Mouse (Mus musculus) stomach, postnatal 0 days (tissue): ENCODE data around the gene Nlgn1. TPM values are rescaled to one million over a fixed set of nuclear protein-coding genes. Genes with fewer than 3 reads are reported as not detected.

Experiments used
- ATAC-seq: fragments of 200-750 bp; cut with Nextera tagmentation; 2 replicates; pipeline ENCODE4 v1.8.0; 2017; ENCODE audit not compliant: low FRiP score, low TSS enrichment
- DNase-seq: peaks from one replicate; pipeline ENCODE4 v3.0.0-alpha.2; 2016; ENCODE audit warnings: low spot score
- H3K27ac ChIP-seq: fragments of 300-500 bp; sonication (generic); replicated peaks from 2 replicates; pipeline ENCODE4 v1.5.1; 2014; ENCODE audit warnings: mild to moderate bottlenecking, control low read depth
- H3K27me3 ChIP-seq: fragments of 300-500 bp; sonication (generic); 2 replicates; pipeline ENCODE4 v1.6.1; 2014; ENCODE audit warnings: low read length; ENCODE audit not compliant: control insufficient read depth, insufficient read depth
- H3K36me3 ChIP-seq: fragments of 300-500 bp; sonication (generic); 2 replicates; pipeline ENCODE4 v1.6.1; 2014; ENCODE audit warnings: low read length, mixed read lengths; ENCODE audit not compliant: control insufficient read depth, insufficient read depth
- H3K4me1 ChIP-seq: fragments of 300-500 bp; sonication (generic); replicated peaks from 2 replicates; pipeline ENCODE4 v1.6.1; 2014; ENCODE audit warnings: antibody characterized with exemption; ENCODE audit not compliant: control insufficient read depth, insufficient read depth
- H3K4me2 ChIP-seq: fragments of 300-500 bp; sonication (generic); replicated peaks from 2 replicates; pipeline ENCODE4 v1.6.1; 2014; ENCODE audit warnings: low read depth, mild to moderate bottlenecking, control low read depth, moderate library complexity
- H3K4me3 ChIP-seq: fragments of 300-500 bp; sonication (generic); 2 replicates; pipeline ENCODE4 v1.5.1; 2014; ENCODE audit warnings: low read depth, low read length, control low read depth
- H3K9ac ChIP-seq: fragments of 300-500 bp; sonication (generic); 2 replicates; pipeline ENCODE4 v1.6.1; 2014; ENCODE audit warnings: mild to moderate bottlenecking, low read length, control low read depth, mixed read lengths
- H3K9me3 ChIP-seq: fragments of 300-500 bp; sonication (generic); 2 replicates; pipeline ENCODE4 v1.6.1; 2016; ENCODE audit warnings: low read length; ENCODE audit not compliant: control insufficient read depth
- CTCF ChIP-seq: IDR thresholded peaks from 2 replicates; pipeline ENCODE4 v1.5.1; 2016; ENCODE audit warnings: antibody characterized with exemption, low read depth, mild to moderate bottlenecking, moderate library complexity
- EP300 ChIP-seq: optimal IDR thresholded peaks from 2 replicates; pipeline ENCODE3; 2016; ENCODE audit warnings: antibody characterized with exemption
- WGBS: fragments of 180-500 bp; shearing (Covaris S2); extraction: QIAGEN DNeasy Blood & Tissue Kit; methylation state at CpG from one replicate; pipeline ENCODE4 v1.1.7; 2014; 5-methylcytosine and 5-hydroxymethylcytosine counted together
- polyA plus RNA-seq: library from polyadenylated mRNA; unstranded; fragments of >200 nt; fragmentation: Nextera tagmentation; extraction: Ambion mirVana; gene quantifications from 2 replicates; pipeline ENCODE4 v1.2.1, GENCODE M21; 2015

Gene Nlgn1
- polyA plus RNA-seq, result 0.41 and 0.62 TPM in 2 replicates

- TF ChIP-seq EP300, result no peak
- no peak for TF ChIP-seq CTCF
- Histone ChIP-seq H3K4me3 (peak within 1 kb of the TSS; percentile 41), H3K9me3 (no peaks in the 10 kb centered on the region), H3K4me2 (peak within 1 kb of the TSS; percentile 65), H3K27ac (no peak within 1 kb of the TSS), H3K9ac (peak within 1 kb of the TSS; percentile 47), H3K4me1 (no peaks in the 10 kb centered on the region), H3K27me3 (peaks cover 7% of the 10 kb centered on the region; the same call in 1 of the 2 replicates), H3K36me3 (no peaks in the 10 kb centered on the region)
- 2% methylated on average over 14 of the region's 14 CpGs for WGBS
- DNase-seq, result no peak
- ATAC-seq, result no peak
Observed at GRCm38 (mm10) chr3:26332400-26333238, at the start of gene Nlgn1. Gene Nlgn1, minus strand, starts transcription at chr3:26332460.

- WGBS, result 49% methylated on average over 2 of the region's 2 CpGs
- no peak for TF ChIP-seq CTCF
- no peak for TF ChIP-seq EP300
- Histone ChIP-seq H3K4me2 (no peak overlapping the region), H3K9me3 (no peaks in the 10 kb centered on the region), H3K27me3 (no peaks in the 10 kb centered on the region), H3K4me3 (no peak overlapping the region), H3K27ac (no peak overlapping the region), H3K4me1 (no peaks in the 10 kb centered on the region), H3K9ac (no peak overlapping the region), H3K36me3 (no peaks in the 10 kb centered on the region)
- no peak for ATAC-seq
- no peak for DNase-seq
Observed at GRCm38 (mm10) chr3:26378272-26378671, 46.0 kb upstream of the Nlgn1 start.

GRCm38 (mm10) chr3:26355082-26355481, 22.8 kb upstream of the Nlgn1 start:
- Histone ChIP-seq H3K4me1 (no peaks in the 10 kb centered on the region), H3K4me2 (no peak overlapping the region), H3K27ac (no peak overlapping the region), H3K36me3 (no peaks in the 10 kb centered on the region), H3K27me3 (no peaks in the 10 kb centered on the region), H3K4me3 (no peak overlapping the region), H3K9ac (no peak overlapping the region), H3K9me3 (no peaks in the 10 kb centered on the region)
- 82% methylated on average over 5 of the region's 5 CpGs for WGBS
- no peak for TF ChIP-seq CTCF
- no peak for TF ChIP-seq EP300
- no peak for ATAC-seq
- no peak for DNase-seq

- Histone ChIP-seq H3K4me1 (no peaks in the 10 kb centered on the region), H3K9me3 (no peaks in the 10 kb centered on the region), H3K36me3 (no peaks in the 10 kb centered on the region), H3K27ac (no peak overlapping the region), H3K4me2 (no peak overlapping the region), H3K27me3 (no peaks in the 10 kb centered on the region), H3K4me3 (no peak overlapping the region), H3K9ac (no peak overlapping the region)
- TF ChIP-seq EP300 (no peak), CTCF (peak; percentile 46)
- WGBS, result 70% methylated on average over 5 of the region's 5 CpGs
- no peak for ATAC-seq
- DNase-seq, result no peak
Observed at GRCm38 (mm10) chr3:26354483-26355030, 22.3 kb upstream of the Nlgn1 start.

- no peak for ATAC-seq
- Histone ChIP-seq H3K9ac (no peak overlapping the region), H3K4me1 (no peaks in the 10 kb centered on the region), H3K4me2 (no peak overlapping the region), H3K4me3 (no peak overlapping the region), H3K9me3 (no peaks in the 10 kb centered on the region), H3K27me3 (no peaks in the 10 kb centered on the region; the same call in 1 of the 2 replicates), H3K27ac (no peak overlapping the region), H3K36me3 (no peaks in the 10 kb centered on the region)
- no peak for DNase-seq
- WGBS, result 63% methylated on average over 2 of the region's 2 CpGs
- TF ChIP-seq EP300 (no peak), CTCF (no peak)
Observed at GRCm38 (mm10) chr3:26337495-26337894, 5.2 kb upstream of the Nlgn1 start.
